Mouse (Mus musculus) cerebellum, postnatal 4 days (tissue): ENCODE results near the gene Cmah.

Source experiments
- DNase-seq, 2 experiments: peaks; one replicate each; pipeline ENCODE4 v3.0.0; 2022; ENCODE audit warnings: low spot score in 2 of 2, mixed read lengths in 1 of 2

The Cmah gene

GRCm38 (mm10) chr13:24513717-24514116 lies 186.5 kb downstream of the Cmah start:
- no peak for DNase-seq

GRCm38 (mm10) chr13:24515101-24515675 lies 188.0 kb downstream of the Cmah start:
- no peak for DNase-seq

DNA sequence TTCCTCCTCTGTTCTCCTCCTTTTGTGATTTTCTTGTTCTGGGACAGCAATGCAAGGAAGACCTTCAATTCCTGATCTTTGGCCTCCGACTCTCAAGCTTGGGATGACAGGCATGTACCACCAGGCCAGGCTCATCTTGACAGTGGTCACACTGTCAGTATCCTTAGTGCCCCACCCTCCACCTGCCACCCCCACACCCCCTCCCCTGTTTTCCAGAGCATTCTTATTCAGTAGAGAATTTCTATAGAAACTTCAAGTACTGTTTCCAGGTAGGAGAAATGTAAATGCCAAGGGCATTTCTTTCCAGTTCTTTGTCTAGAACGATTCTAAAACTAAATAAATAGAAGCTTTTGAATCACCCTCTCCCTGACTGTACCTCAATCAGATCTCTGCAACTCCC lies 190.6 kb downstream of the Cmah start:
- DNase-seq, result no peak

DNA sequence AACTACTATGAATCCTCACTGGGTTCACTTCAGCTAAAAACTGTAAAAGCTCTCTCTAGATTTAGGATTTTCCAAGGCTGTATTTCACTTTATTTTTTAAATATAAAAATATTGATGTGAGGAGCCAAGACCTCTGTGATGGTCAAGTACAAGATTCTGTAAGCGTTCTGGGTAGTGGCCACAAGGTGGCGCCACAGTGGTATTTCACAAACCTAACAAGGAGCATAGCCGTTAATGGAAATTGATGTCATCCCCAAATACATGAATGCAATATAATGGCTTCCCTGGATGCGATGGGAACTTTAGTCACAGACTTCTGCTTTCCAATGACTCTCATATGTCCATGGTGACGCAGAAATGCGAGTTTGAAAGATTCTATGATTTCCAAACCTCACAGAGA lies 191.7 kb downstream of the Cmah start:
- peak in 1 of 2 experiments; percentile 26 for DNase-seq

DNA sequence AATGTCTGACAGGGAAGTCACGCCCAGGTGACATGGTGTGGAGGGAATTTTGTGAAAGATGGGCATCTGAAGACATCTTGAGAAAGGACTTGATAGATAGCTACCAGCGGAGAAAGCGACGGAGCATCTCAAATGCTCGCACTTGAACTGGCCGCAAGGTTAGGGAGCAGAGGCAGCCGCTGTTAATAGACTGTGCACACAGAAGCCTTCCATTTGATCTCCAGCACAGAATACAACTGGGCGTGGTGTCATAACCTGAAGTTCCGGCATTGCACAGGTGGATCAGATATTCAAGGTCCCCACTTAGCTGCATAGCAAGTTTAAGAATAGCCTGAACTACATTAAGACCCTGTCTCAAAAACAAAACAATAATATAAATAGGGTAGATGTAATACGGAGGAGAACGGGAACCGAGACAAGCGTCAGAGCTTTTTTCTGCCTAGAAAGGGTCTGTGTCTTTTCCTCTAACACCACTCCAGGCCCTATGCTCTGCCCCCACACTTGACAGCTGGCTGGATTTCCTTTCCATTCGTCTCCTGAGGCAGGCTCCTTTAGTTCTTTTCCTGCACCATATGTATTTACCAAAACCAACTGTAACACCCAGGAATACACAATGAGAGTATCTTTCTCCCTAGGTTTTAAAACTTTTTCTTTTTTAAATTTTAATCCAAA lies 192.9 kb downstream of the Cmah start:
- no peak for DNase-seq

DNA sequence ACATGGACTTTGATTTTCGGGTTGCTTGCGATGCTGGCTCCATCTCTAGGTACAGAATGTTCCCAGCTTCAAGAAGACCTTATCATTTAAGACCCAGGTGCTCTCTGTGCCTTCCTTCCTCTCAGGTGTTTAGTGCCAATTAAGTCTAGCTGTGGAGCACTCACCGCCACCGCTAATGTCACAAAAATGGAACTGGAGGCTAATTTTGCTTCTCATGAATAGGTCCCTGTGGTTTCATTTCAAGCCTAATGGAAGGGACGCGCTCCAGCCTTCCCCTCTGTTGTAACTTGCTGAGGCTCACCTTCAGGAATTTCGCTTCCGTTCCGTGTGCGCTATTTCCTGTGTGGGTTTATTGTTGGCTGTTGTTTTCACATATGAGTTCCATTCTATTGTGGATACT lies 193.6 kb downstream of the Cmah start:
- no peak for DNase-seq

DNA sequence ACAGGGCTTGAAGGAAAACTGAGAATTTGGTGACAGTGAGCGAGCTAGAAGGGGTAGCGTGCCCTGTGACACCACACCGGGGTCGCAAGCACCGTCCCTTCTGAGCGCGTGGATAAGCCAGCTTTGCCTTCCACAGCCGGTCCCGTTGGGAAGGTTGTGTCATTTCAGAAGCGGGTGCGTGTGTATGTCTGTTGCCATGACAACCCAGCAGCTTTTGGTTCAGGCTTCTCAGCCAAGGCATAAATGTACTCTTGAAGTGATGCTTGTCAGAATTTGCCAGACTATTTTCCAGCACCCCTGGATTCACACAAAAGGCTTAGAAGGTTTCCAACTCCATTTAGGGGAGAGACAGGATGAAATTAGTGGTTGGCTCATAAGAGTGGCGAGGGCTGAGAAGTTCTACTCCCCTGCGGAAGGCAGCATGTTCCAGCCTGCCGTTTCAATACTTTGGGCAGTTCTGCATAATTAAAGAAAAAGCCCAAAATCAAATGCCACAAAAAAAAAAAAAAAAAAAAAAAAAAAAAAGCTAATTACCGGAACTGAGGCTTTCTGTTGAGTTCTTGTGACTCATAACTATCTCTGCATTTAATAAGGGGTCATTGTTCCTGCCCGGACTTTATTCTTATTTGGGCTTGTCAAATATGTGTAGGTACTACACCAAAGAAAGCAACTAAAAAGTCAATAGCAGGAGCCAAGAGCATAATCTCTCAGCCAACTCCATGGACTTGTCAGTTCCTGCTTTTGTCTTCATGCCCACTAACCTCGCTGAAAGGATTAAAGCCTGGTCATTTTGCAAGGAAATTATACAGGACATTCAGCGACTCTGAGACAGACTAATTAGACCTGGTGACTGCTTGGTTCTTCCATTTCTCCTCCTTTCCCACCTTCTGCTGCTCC lies 194.5 kb downstream of the Cmah start:
- DNase-seq, result peak in 1 of 2 experiments; percentile 32

DNA sequence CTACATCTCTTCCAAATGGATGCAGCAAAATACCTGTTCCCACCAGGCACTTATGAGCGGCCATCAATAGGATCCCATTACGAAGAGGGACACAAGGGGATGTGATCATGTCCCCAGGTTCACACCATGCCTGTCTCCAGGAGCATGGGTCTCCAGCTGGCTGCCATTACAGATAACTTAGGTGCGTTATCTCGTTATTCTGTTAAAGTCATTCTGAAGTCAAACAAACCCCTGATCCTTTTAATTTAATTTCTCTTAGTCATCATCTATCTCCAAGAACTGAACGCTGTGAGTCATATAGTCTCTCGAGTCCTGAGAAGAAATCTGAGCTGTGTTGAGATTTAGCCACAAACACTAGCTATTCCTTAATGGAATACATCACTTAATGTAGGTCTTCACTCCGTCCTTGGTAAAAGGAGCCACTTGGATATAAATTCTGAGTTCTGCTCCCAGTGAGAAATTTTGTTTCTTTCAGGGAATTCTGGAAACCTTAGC lies 195.2 kb downstream of the Cmah start:
- DNase-seq, result no peak

DNA sequence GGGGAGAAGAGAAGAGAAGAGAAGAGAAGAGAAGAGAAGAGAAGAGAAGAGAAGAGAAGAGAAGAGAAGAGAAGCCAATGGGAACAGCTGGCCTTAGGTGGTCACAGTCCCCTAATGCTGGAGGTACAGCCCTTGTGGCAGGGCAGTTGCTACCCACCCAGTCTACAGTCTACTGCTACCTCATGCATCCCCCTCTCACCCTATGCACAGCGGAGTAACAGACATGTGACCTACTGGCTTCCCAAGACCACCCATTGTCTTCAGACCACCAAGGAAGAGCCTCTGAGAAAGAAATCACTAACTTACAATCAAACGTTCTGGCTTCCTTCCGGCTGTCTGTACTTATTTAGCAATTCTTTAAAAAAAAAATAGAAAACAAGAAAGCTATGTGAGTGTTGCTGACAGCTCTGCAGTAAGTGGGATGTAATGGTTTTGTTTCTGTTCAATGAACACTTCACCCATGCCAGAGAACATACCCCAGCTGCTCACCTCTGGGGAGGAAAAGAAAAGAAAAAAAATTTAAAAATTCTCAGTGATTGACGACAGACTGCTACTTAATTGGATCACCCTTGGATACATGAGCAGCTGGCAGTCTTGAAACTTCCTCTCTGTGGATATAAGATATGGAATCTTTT lies 196.5 kb downstream of the Cmah start:
- DNase-seq, result no peak

DNA sequence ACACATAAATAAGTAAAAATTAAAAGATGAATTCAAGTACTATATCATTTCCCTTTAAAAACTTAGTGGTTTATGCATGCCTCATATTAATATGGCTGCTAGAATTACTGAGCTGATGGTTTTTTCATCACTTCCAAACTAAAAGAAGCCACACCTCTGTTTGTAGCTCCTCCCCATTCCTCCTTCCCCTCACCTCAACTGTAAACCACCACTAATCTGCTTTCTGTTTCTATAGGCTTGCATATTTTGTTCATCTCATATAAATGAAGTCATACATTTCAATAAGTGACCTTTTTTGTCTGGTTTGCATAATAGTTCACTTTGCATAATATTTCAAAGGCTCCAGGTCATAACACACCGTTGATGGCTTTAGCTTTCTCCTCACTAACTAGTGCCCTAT lies 197.3 kb downstream of the Cmah start:
- no peak for DNase-seq

DNA sequence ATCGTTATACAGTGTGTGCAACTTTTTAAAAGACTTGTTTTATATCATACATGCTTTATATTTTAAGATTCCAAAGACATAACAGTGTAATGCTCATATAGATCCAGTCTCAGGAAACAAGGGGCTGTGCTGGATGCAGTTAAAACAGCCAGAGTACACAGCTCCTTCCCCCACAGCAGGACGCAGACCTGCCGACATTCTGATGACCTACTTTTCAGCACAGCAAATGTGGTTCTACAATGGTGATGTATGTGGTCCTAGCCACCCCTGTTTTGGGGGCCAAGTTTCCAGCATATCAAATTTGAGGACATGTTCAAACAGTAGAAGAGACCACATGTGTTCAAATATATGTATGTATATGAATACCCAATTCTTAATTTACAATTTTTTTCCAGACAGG lies 198.3 kb downstream of the Cmah start:
- no peak for DNase-seq

- DNase-seq, result no peak
Observed at GRCm38 (mm10) chr13:24526916-24527315, 199.7 kb downstream of the Cmah start.
